Mouse (Mus musculus): Measurements from ENCODE around the gene Arhgdia.

The Arhgdia gene

DNA sequence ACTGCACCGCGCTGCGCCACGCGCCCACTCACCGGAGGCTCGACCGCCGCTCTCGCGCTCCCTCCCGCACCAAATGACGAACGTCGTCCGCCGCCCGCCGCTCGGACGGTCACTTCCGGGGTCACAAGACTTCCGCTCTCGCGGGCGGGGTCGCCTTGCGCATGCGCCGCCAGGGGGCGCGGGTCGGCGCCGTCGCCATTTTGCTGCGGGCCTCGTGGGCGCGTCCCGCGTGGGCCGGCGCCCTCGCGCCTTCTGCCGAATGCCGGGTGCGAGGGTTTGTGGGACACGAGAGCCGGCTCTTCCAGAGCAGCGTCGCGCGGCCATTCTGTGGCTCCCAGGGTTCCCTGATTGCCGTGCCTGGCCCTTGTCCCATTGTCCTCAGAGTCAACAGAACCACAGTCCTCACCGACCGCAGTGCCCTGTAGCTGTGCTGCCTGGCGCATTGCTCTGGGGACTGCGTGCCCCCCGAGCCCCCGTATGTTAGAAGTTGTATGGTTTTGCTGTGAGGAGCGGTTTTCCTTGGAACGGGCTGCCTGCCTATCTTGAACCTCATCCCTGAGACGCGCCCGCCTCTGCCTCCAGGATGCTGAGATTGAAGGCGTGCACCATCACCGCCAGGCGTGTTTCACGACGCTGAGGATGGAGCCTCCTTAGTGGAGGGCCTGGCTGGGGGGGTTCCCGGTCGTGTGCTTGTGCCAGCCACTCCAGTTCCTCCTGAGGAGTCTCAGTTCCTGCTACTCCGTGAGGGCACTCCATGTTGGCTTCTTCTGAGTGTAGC, at the start of gene Arhgdia:
TSS of gene Arhgdia (minus strand) at position 135 of the 778 bp plus-strand sequence.
- in situ Hi-C loops (cut with MboI, MseI): no loop called here

DNA sequence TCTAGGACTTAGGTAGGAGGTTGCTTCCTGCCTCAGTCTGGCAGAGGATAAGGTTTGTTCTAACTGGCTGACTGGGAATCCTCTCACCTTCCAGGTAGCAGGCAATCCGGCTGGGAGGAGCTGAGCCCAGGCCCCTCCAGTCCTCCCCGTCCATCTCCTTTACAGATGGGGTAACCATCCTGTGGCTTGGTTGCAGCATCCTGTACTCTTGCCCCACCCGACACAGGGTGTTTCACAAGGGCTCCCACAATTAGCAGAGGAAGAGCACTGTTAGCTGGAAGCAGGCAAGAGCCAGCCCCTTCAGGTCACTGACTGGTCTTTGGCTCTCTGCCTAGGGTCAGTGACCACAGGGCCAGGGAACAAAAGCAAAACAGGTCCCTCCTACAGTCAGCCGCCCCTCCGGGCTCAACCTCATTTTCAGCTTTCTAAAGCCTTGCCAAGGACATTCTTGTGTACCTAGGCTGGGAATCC, 49.0 kb upstream of the Arhgdia start:
- in situ Hi-C loops (cut with MboI, MseI): no loop called here

DNA sequence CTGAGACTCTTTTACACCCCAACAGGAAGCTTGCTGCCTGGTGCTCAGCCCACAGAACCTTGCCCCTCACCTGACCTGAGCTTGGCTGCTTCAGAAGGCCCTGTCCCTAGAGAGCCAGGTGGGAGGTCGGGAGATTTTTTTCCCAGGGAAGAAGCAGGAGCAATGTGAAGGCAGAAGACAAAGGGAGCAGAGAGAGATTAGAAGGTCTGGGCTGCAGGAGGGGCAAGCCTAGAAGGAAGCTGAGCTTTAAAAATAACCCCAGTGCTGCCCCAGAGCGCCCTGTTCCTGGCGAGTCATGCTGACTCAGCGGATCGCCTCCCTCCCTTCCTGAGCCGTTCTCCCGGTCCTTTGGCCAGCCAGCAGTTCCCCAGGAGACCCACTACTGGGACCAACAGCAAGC, 48.5 kb upstream of the Arhgdia start:
- in situ Hi-C loops (cut with MboI, MseI): loop anchor here in 1 of 2 experiments (5.0 kb wide), 1 partner anchor 82 kb away; the partner anchor contains the start of genes Cenpx and Lrrc45

DNA sequence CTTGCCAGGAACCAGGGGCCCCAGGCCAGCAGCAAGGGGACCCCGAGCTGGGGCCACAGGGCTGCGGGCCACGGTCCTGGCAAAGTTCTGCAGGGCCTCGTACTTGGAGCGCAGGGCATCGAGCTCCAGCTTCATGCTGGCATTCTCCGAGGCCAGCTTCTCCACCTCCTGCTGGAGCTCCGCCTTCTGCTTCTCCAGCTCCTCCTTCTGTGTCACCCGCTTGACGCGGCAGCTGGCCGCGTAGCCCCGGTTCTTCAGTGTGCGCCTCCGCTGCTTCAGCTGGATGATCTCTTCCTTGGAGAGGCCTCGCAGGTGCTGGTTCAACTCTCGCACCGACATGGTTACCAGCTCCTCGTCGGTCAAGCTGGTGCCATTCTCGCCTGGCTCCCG, 47.9 kb upstream of the Arhgdia start:
- in situ Hi-C loops (cut with MboI, MseI): loop anchor here in 1 of 2 experiments (5.0 kb wide), 1 partner anchor 83 kb away; the partner anchor contains the start of genes Cenpx and Lrrc45

DNA sequence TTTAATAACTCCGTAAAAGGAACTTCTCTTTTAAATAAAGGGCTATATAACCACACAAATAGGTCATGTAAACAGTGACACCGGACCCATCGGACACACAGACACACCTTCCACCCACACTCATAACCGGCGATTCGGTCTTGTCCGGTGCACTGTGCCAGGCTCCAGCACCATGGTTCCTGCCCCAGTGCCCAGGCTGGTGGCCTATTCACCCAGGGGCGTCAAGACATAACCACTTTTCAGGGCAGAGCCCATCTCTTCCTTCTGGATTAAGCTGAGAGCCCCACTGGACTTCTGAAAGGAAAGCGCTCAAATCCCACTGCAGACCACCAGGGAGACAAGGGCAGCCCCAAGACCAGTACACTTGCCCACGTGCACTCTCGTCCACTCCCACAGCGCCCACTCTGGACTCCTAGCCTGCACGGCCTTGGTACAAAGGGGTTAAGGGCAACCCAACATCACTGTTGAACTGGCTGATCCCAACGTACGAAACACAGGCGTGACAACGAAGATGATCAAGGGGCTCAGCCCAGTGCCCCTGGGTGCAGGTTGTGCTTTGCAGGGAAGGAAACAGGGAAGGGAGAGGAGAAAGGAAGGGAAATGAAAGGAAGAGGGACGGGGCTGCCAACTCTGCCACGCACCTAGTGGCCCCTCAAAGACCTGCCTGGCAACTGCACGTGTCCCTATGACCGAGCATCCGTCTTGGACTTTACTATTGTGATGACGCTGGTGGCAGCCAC, 47.3 kb upstream of the Arhgdia start:
- in situ Hi-C loops (cut with MboI, MseI): loop anchor here in 1 of 2 experiments (5.0 kb wide), 1 partner anchor 84 kb away; the partner anchor contains the start of genes Cenpx and Lrrc45

DNA sequence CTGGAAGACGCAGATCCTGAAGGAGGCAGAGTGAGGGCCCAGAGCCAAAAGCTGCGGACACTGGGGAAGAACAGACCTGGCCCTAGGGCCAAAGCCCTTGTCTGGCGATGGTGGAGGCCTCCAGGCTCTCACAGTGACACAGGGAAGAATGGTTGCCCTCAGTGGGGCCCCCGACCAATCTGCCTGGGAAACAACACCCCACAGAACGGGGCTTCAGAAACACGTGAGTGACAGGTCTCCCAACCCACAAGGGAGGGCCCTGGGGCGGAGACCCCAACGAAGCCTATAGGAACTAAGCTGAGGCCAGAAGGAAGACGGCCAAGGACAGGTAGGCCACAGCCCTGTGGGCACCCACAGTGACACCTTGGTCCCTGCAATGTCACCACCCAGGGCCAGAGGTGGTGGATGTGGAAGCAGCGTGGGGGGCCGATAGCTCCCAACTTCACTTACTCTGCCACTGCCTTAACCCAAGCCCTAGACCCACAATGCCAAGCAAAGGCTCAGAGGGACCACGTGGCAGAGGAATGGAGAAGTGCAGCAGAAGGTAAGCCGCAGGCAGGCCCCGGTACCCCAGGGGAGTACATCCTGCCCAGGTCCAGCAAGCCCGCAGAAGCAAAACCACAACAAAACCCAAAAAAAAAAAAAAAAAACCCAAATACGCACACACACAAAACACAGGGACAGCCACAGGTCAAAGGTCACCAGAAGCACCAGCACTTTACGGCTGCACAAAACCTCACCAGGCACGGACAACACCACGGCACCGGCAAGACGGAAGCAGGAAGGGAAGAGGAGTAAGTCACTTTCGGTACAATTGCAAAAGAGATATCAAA, 46.3 kb upstream of the Arhgdia start:
- in situ Hi-C loops (cut with MboI, MseI): loop anchor here in 1 of 2 experiments (5.0 kb wide), 1 partner anchor 85 kb away; the partner anchor contains the start of genes Cenpx and Lrrc45

DNA sequence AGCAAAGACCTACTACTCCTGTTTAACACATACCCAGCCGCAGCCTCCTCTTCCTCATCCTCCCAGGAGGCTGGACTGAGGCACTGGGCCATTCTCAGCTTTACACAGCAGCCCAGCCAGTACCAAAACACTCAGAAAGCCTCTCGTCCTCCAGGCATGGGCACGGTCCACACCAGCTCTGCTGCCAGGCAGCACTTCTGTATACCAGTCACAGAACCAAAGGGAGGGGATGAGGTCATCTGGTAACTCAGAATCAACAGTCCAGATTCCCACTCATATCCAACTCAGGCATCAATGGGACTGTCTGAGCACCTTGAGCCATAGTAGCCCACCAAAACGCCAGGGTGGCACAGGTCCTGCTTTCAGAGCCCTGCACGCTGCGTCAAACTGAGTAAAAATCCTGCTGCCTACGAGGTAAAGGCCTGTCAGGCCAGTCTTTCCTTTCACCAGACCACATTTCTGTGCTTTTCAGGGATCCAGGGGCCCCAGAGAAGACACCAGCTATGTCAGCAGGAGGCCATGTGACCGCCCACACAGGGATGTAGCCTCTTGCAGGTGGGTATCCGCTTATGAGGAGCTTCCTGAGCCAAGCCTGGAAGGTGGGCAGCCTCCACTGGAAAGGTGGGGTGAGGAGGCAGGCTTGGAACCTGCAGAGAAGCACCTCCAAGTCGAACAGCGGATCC, 45.5 kb upstream of the Arhgdia start:
- in situ Hi-C loops (cut with MboI, MseI): loop anchor here in 1 of 2 experiments (5.0 kb wide), 1 partner anchor 85 kb away; the partner anchor contains the start of genes Cenpx and Lrrc45

DNA sequence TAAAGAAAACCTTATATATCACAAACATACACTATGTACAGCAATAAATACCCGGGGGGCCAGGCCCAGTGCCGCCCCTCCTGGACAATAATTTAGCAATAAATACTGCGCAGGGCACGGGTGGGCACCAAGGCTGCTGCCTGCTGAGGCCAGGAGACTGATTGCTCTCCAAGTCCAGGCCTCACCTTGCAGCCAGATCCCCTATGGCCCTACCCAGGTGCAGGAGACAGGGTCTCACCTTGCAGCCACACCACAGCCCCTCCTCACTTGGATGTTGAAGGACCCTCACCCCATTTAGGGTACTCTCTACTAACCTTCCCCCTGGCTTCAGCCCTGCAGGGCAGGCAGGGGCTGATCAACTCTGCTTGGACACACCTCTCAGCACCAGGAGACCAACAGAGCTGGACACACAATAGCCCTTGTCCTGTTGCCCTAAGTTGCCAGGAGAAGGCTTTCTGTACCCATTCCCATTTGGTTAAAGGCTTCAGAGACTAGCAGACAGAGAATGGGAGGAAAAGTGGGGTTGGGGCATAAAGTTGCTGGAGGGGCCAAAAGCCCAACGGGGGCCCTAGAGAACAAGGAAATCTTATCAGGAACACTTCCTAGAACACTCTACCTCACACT, 43.8 kb upstream of the Arhgdia start, which contains the start of gene Sirt7:
TSS of gene Sirt7 (minus strand) at position 89 of the 624 bp plus-strand sequence.
- in situ Hi-C loops (cut with MboI, MseI): loop anchor here in 1 of 2 experiments (5.0 kb wide), 1 partner anchor 87 kb away; the partner anchor contains the start of genes Cenpx and Lrrc45

DNA sequence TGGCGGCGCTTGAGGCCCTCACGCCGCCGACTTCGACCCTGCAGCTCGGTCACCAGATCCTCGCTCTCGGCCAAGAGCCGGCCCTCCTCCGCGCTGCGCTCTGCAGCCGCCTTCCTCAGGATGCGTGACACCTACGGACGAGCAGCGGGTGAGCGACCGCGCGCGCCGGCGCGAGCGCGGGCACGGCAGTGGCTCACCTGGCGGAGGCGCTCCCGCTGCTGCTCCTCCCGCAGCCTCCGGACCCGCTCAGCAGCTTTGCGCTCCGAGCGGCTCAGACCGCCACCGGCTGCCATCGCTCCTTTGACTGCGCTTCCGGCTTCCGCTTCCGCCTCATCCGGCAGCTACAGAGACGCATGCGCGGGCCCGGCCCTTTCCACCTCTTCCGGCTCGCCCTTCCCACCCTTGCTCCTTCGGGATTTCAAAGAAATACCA, 43.3 kb upstream of the Arhgdia start:
- in situ Hi-C loops (cut with MboI, MseI): loop anchor here in 1 of 2 experiments (5.0 kb wide), 1 partner anchor 88 kb away; the partner anchor contains the start of genes Cenpx and Lrrc45

DNA sequence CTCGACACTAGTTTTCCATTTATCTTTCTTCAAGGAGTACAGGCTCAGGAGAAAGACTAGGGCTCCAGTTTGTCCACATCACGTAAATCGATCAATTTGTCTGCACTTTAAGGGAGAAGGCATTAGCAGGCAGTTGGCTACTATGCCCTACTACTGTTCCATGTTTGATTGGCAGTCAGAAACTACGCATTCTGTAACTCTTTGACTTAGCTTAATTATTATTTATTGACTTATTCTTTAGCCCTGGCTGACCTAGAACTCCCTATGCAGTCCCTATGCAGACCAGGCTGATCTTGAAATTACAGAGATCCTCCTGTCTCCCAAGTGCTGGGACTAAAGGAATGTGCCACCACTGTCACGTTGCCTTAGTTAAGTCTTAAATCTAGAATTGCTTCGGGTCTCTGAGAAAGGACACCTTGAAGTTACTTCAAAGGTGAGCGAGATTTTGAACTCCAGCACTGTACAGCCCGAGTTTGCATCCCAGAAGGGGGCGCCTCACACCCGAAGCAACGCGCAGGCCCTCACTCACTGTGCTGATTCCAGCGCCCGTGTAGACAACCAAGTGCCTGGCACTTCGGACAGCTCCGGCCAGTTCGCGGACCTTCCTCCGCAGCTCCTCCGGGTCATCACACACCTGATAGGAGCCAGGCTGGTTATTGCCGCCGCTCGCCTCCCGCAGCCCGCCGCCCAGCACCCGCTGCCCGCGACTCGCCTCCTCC, 42.7 kb upstream of the Arhgdia start:
- in situ Hi-C loops (cut with MboI, MseI): no loop called here

DNA sequence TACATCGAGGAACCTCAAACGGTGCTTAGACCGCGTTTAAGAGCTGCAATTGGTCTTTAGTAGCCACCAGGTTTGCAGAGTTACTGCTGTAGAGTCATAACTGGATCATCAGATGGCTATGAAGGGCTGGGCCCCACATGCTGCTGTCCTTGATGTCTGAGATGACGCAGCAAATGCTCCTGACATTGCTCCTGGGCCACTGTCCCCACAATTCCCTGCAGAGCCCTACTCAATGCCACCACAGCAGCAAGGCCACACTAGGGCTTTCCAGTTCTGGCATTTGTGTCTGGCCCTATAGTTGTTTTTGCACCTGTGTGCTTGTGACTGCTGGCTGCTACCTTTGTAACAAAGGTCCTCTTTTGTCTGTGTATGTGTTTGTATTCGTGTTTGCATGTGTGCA, 41.4 kb upstream of the Arhgdia start:
- in situ Hi-C loops (cut with MboI, MseI): no loop called here

DNA sequence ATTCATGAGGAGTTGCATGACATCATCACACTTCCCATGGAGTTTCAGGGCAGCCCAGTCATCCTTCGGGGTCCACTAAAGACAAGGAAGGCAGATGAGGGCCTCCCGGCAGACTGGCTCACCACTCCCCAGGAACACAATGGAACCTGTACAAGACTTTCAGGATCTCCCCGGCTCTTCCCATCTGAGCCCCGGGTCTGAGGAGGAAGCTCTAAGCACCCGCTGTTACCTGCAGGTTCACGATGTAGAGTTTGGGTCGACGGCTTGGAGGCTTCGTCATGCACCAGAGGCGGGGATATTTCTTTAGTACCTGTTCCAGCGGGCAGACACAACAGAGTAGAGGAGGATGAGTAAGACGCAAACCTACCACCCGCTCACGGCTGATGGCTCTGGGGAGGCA, 38.8 kb upstream of the Arhgdia start:
- in situ Hi-C loops (cut with MboI, MseI): no loop called here

DNA sequence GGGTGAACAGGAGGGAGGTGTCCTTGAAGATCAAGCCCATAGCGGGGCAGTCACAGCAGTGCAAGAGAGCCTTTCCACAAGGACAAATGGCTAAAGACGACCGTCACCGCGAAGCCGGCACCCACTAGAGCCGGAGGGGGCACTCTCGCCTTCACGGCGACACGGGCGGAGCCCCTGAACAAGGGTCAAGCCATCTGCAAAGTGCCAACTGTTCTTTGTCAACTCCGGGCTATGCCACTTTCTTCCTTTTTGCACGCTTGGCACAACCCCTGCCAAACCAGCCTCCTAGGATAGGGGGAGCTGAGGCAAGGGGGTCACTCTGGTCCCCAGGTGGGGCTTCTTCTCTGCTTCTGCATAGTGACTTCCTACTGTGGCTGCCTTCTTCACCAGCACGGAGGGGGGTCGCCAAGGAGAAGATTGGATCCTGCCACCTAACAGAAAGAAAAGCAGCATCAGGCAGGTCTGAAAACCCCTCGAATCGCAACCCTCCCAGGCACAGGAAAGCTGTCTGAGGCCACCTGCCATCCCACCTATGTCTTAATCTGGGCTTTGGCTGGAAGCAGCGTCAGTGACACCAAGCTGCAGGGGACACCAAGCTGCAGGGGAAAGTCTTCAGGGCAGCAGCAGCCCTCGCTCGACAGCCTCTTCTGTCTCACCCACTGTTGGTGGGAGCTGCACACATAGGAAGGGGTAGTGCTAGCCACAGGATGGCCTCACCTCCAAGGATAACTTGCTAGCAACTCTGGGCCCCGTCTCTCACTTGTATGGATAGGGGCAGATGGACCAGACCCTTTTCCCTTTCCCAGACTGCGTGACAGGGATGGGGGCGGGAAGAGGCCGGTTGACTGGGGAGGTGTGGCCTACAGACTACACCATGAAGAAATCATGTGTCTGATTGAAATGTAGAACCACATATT, 37.5 kb upstream of the Arhgdia start:
- in situ Hi-C loops (cut with MboI, MseI): no loop called here

DNA sequence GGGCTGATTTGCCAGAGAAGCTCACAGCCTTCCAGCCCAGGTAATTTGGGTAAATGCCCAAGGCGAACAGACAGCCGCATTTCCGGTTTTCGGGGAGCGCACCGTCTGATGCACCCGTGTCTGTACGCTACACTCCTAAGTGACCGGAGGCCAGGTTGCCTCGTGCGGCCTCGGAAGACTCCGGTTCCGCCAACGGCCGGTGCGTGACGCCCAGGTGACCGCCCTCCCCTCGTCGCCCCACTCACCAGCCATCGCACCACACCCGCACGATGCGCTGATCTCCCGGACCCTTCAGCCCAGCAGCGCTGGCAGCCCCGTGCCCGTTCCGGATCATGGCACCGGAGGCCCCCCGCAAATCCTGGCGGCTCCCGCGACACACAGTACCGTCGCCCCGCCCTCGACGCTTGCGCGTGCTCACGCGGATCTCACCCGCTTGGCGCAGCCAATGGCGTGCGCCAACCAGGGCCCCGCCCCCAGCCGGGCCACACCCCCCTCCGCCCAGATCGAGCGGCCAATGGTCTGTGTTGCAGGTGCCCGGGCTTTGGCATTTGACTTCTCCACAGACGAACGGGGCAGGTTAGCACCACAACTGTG, 36.2 kb upstream of the Arhgdia start, which contains the start of gene Pcyt2:
TSS of gene Pcyt2 (minus strand) at position 418 of the 594 bp plus-strand sequence.
- in situ Hi-C loops (cut with MboI, MseI): no loop called here

DNA sequence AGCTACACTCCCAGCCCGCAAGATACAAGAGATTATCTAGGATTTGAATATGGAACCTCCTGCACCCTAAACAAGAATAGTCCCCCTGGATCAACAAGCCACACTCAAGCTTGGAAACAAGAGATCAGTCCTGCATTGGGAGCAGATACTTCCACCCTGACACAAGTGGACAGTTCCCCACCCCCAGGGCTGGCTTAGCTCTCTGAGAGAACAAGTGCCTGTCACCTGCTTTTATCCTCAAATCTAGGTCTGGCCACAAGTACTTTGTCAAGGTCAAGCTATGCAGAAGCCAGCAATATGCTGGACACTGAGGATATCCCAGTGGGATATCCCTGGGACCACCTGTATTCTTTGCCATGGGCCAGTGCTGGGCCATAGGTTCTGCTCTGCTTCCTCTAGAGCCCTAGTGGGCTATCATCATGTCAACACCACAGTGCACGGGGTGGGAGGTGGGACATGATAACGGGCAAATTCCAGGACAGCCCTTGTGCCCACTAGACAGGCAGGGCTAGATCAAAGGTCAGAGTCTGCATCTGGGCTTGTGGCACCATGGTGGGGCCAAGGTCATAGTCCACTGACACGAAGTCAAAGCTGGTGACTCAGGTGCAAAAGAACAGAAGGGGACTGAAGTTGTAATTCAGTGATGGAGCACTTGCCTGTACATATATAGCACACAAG, 35.3 kb upstream of the Arhgdia start:
- in situ Hi-C loops (cut with MboI, MseI): no loop called here

DNA sequence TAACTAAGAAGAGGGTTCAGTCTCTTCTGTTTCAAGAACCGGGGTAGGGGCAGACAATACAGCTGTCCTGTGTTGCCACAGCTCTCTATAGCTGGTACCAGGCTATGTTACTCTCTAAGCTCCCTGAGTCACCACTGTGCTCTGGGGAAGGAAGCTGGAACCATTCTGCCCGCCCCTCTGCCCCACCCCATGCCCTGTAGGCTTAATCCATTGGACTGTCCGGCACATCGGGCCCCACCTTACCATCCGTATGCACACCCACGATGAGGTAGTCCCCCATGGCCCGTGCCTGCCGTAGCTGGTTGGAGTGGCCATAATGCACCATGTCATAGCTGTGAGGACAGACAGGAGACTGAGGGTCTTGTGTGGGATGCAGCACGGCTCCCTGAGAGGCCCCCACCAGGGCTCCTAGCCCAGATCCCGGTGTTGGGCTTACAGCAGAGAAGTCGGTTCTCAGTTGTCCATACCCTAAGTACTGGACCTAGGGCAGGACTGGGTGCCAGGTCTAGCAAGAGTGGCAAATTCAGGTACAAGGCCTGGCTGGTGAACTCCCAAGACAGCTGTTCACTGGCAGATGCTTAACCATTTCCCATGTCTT, 34.3 kb upstream of the Arhgdia start:
- in situ Hi-C loops (cut with MboI, MseI): no loop called here

DNA sequence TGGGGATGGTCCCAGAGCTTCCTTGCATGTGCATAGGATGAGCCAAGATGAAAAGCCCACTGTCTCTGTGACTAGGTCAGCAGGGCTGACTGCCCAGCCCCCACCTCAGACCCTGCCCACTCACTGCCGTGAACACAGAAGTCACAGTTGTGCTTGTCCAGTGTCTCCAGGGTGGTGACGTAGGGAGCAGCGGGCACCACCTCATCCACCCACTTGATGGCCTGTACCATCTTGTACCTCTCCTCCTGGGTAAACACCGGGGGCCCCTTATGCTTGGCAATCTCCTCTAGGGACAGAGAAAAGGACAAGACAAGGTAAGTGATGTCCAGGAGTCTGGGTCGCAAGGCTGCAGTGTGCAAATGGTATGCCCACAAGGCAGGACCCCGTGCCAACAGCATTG, 33.7 kb upstream of the Arhgdia start:
- in situ Hi-C loops (cut with MboI, MseI): no loop called here
